Mouse (Mus musculus) testis, adult 2 months (tissue): ENCODE results near the gene Prkar1a. TPM values are rescaled to one million over a fixed set of nuclear protein-coding genes. Genes with fewer than 3 reads are reported as not detected.

ENCODE experiments used
- H3K27ac ChIP-seq: fragments of 200-500 bp; 2 replicates; pipeline ENCODE4 v1.5.1; 2012; ENCODE audit warnings: low read depth, low read length; ENCODE audit not compliant: control insufficient read depth, insufficient read depth
- H3K27me3 ChIP-seq: fragments of 200-500 bp; 2 replicates; pipeline ENCODE4 v1.6.1; 2012; ENCODE audit warnings: mild to moderate bottlenecking, low read length, moderate library complexity; ENCODE audit not compliant: control insufficient read depth, insufficient read depth
- H3K36me3 ChIP-seq: fragments of 200-500 bp; 2 replicates; pipeline ENCODE4 v1.6.1; 2012; ENCODE audit warnings: mild to moderate bottlenecking, low read length; ENCODE audit not compliant: control insufficient read depth, insufficient read depth
- H3K4me1 ChIP-seq: fragments of 200-500 bp; 2 replicates; pipeline ENCODE4 v1.6.1; 2012; ENCODE audit warnings: low read length; ENCODE audit not compliant: control insufficient read depth, insufficient read depth
- H3K4me3 ChIP-seq: fragments of 200-500 bp; 2 replicates; pipeline ENCODE4 v1.5.1; 2012; ENCODE audit warnings: low read depth, mild to moderate bottlenecking, low read length, moderate library complexity, mixed read lengths; ENCODE audit not compliant: control insufficient read depth
- CTCF ChIP-seq: fragments of 200-500 bp; IDR thresholded peaks from 2 replicates; pipeline ENCODE4 v1.5.1; 2012; ENCODE audit warnings: low read depth, mild to moderate bottlenecking, inconsistent platforms, low read length, moderate library complexity; ENCODE audit not compliant: control insufficient read depth, insufficient read depth, insufficient replicate concordance
- POLR2A ChIP-seq: fragments of 200-500 bp; IDR thresholded peaks from 2 replicates; pipeline ENCODE4 v1.6.1; 2012; ENCODE audit warnings: low read depth, mild to moderate bottlenecking, inconsistent platforms, low read length, moderate library complexity; ENCODE audit not compliant: control insufficient read depth
- polyA plus RNA-seq: library from polyadenylated mRNA; depleted of rRNA; stranded (reverse); fragments of >200 nt; gene quantifications from 2 replicates; pipeline ENCODE4 v1.2.3, GENCODE M21; 2012

Gene Prkar1a
- polyA plus RNA-seq, 1 experiment, result 74.1 TPM

DNA sequence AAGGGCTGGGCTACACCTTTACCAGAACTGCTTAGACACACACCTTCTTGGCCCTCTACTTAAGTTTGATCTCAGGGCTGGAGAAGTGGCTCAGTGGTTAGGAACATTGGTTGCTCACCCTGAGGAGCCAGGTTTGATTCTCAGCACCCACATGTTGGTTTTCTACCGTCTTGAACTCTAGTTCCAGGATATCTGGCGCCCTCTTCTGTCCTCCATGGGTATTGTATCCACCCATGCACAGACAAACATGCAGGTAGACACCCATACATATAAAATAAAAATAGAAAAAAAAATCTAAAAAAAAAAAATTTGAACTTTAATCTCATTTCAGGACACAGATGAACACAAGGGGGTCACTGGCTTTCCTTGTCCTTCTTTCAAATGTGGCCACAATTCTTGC is 50.6 kb downstream of the Prkar1a start:
- Histone ChIP-seq H3K27me3 (no peaks in the 10 kb centered on the region), H3K36me3 (no peaks in the 10 kb centered on the region), H3K4me3 (no peak overlapping the region), H3K4me1 (no peaks in the 10 kb centered on the region), H3K27ac (no peak overlapping the region)
- TF ChIP-seq CTCF (no peak), POLR2A (no peak)

DNA sequence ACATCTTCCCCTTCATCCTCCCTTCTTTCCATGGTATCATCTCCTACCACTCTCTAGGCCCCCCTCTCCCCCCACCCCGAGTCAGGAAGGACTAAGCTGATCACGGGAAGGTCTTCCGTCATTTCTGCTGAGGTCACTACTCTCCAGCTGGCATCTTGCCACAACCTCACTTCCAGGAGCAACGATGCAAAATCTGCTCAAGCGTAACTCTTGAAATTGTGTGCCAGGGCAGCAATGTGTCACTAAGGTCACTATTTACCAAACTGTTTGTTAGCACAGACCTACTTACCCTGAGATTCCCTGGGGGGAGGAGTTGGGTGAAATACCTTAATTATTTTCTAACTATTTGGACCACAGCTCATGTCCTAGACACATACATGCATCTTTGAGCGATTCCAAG is 51.6 kb downstream of the Prkar1a start:
- no peak overlapping the region for H3K4me3 ChIP-seq
- no peak overlapping the region for H3K27ac ChIP-seq
- no peaks in the 10 kb centered on the region for H3K4me1 ChIP-seq
- no peaks in the 10 kb centered on the region for H3K36me3 ChIP-seq
- TF ChIP-seq POLR2A, result no peak
- TF ChIP-seq CTCF, result no peak
- H3K27me3 ChIP-seq, result no peaks in the 10 kb centered on the region

DNA sequence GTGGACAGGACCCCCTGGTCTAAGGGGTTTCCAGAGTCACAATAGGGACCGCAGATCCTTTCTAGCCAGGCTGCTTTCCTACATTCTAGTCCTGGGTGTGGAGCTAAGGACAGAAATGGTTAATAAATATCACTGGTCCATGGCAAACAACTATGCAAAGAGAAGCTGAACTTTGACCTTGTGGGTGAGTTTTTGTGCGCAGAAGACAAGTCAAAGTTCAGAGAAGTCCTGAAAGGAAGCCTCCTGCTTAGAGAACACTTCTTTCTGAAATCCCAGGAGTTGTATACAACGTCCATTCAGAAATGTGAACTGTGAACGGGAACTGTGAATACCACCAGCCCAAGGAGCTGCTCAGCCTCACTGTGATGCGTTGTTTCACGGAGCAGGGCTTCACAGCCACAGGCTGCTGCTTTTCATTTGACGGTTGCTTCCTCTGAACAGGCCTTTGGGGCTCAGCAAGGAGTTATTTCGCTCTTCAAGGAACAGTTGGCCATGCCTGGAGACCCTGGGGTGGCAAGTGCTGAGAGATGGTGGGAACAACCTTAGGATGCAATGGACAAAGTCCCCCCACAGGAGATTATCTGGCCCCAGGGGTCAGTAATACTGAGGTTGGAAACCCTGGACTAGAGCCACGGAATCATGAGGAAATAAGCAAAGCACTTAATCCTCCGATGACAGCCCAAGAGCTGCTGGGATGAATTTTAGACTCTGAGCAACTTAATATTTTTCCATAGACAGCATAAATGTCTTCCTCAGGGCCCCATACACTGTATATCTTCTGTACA is 53.0 kb downstream of the Prkar1a start:
- no peak overlapping the region for H3K4me3 ChIP-seq
- no peaks in the 10 kb centered on the region for H3K4me1 ChIP-seq
- no peaks in the 10 kb centered on the region for H3K36me3 ChIP-seq
- no peak overlapping the region for H3K27ac ChIP-seq
- TF ChIP-seq CTCF, result no peak
- no peak for TF ChIP-seq POLR2A
- no peaks in the 10 kb centered on the region for H3K27me3 ChIP-seq

- TF ChIP-seq POLR2A (no peak), CTCF (no peak)
- Histone ChIP-seq H3K4me3 (no peak overlapping the region), H3K27me3 (no peaks in the 10 kb centered on the region), H3K27ac (no peak overlapping the region), H3K4me1 (no peaks in the 10 kb centered on the region), H3K36me3 (no peaks in the 10 kb centered on the region)
Observed at GRCm38 (mm10) chr11:109703845-109704244, 54.6 kb downstream of the Prkar1a start.

DNA sequence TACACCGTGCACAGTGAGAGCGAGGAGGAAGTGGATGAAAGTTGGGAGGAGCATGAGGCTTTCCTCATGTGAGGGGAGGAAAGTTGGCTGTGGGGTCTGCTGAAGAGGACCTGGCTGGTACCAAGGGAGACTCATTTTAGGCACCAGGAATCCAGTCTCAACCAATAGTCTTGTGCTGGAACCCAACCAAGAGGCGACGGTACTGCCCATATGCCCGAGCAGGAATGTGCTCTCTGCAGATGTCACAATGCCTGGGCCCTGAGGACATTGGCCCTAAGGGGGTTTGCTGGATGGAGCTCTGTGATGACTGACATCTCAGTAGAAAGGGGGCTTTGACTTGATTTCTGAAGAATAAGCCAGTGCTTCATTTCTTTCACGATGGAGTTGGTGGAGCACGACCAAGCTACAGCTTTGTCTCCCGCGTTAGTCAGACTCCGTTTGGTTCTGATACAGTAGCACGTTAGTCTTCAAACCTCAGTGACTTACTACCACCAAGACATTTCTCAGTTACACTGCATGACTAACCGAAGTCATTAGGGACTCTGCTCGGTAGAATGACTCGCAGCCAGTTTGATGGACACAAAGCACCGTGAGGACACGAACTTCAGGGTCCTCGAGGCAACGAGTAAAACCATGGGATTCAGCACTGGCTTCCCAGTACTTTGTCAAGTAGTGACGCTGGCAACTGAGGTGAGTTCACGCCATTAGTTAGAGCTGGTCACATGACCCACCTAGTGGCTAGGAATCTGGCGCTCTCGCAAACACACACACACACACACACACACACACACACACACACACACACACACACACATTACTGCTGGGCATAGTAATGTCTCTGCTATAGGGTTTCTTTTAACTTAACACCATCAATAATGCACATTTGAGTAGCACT is 55.4 kb downstream of the Prkar1a start:
- Histone ChIP-seq H3K4me3 (no peak overlapping the region), H3K4me1 (no peaks in the 10 kb centered on the region), H3K27ac (no peak overlapping the region), H3K27me3 (no peaks in the 10 kb centered on the region), H3K36me3 (no peaks in the 10 kb centered on the region)
- TF ChIP-seq CTCF (no peak), POLR2A (no peak)

GRCm38 (mm10) chr11:109705336-109706054 is 56.3 kb downstream of the Prkar1a start:
- H3K4me3 ChIP-seq, result no peak overlapping the region
- no peak overlapping the region for H3K27ac ChIP-seq
- TF ChIP-seq POLR2A, result no peak
- no peak for TF ChIP-seq CTCF
- no peaks in the 10 kb centered on the region for H3K4me1 ChIP-seq
- H3K27me3 ChIP-seq, result no peaks in the 10 kb centered on the region
- H3K36me3 ChIP-seq, result no peaks in the 10 kb centered on the region

DNA sequence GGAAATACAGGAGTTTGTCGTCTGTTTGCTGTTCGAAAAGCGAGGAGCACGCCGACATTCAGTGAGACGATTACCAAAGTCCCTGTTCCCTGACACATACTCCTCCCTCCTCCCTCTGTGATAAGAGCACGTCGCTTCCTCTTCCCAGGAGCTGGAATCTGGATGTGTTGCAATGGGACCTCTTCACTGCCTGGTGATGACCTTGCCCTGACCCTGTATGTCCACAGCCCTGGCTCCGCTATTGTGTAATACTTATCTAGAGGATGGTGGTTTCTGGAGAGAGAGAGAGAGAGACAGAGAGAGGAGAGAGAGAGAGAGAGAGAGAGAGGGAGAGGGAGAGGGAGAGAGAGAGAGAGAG is 56.8 kb downstream of the Prkar1a start:
- H3K27ac ChIP-seq, result no peak overlapping the region
- no peaks in the 10 kb centered on the region for H3K36me3 ChIP-seq
- no peak overlapping the region for H3K4me3 ChIP-seq
- no peaks in the 10 kb centered on the region for H3K27me3 ChIP-seq
- no peaks in the 10 kb centered on the region for H3K4me1 ChIP-seq
- no peak for TF ChIP-seq POLR2A
- no peak for TF ChIP-seq CTCF
